Mouse (Mus musculus): Measurements from ENCODE around the gene Rpl18a. TPM values are rescaled to one million over a fixed set of nuclear protein-coding genes. Genes with fewer than 3 reads are reported as not detected.

The Rpl18a gene
- total RNA-seq, 2 experiments from 2014 or later, result 1,266 to 1,294 TPM

DNA sequence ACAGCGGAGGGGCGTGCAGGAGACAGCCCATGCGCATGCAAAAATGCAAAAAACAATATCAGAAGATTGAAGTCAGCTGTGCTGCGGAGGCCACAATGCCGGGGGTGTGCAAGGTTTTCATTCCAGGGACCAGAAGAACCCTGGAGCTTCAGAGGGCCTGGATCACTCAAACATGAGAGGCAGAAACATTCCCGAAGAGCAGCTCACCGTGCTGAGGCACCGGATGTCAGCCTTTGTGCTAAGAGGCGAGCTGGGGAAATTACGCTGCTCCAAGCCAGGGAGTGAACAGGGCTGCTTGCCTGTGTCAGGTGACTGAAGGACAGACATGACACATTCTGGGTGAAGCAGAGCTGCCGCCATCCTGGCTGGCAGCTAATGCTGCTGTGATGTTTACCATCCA is 16.7 kb downstream of the Rpl18a start:
- DNase-seq, result no peak

DNA sequence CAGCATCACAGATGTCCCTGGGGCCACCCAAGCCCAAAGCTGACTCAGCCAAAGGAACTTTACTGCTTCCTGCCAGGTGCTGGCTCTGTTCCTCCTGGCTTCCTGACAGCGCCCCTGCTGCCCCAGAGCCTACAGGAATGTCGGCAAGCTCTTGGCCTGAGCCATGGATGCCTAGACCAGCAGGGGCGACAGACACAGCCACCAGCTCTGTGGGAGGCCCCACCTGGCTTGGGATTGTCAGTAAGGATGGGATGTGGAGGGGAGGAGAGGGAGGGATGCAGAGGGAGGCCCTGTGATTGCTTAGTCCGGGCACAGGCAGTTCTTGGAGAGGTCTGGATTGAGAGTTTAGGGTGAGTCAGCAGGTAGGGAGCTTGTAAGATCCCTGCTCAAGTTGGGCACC is 17.1 kb downstream of the Rpl18a start:
- peak; percentile 73 for DNase-seq

DNA sequence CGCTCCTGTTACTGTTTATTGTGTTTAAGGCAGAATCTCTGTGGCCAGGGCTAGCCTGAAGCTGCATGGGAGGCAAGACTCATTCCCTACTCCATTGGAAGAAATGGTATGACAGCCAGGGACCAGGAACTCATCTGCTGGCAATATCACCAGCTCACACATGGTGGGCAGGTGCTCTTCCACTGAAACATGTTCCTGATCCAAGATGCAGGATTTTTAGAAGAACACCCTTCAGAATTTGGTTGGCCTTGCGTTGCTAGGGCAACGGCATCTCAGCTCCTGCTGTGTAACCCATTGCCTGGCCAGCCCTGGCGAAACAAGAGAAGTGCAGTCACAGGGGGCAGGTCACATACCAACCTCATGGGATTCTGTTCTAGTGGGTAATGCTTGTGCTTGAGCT is 17.7 kb downstream of the Rpl18a start:
- DNase-seq, result no peak

DNA sequence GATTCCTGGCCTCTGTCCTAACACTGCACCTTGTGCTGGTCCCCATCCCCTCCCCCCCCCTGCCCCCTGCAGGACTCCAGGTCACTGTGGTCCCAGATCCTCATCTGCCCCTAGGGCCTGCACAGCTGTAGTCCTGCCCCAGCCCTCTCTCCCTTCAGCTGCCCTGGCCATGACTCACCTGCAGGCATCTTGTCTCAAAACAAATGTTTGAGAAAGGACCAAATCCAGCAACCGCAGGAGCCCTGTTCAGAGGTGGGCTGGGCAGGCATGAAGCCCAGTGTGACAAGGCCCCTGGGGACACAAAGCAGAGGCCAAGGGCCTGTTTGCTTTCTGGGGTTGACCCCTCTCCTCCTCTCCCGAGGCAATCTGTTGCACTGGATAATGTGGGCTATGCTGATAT is 19.0 kb downstream of the Rpl18a start:
- DNase-seq, result no peak

DNA sequence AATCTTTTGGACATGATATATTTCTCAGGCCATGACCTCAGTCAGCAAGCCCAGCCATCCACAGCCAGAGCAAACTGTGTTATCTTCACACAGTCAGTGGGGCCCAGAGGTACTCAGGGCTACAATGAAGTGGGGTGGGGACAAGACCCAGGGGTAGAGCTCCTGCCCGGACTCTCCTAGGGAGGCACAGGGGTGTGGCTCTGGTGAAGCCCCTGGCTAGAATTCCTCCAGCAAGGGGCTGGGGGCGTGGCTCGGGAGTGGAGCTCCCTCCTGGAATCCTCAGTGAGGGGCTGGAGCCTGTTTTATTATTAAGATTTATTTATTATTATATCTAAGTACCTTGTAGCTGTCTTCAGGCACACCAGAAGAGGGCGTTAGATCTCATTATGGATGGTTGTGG is 20.8 kb downstream of the Rpl18a start:
- no peak for DNase-seq

DNA sequence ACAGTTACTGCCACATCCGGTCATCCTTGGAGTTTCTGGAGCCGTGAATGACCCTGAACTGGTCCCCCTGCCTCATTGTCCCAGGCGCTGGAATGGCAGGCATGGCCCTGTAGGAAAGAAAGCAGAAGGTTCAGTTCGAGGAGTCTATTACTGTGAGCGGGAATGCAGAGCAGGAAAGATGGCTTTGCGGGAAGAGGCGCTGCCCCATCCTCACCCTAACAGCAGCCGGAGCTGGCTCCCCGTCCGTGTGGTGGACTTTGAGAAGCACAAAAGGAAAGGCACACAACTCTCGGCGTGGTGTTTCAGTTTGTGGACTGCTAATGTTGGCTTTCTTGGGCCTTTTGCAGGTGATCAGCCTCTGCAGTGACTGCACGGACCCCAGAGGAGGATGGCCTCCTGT is 22.8 kb downstream of the Rpl18a start:
- DNase-seq, result no peak

DNA sequence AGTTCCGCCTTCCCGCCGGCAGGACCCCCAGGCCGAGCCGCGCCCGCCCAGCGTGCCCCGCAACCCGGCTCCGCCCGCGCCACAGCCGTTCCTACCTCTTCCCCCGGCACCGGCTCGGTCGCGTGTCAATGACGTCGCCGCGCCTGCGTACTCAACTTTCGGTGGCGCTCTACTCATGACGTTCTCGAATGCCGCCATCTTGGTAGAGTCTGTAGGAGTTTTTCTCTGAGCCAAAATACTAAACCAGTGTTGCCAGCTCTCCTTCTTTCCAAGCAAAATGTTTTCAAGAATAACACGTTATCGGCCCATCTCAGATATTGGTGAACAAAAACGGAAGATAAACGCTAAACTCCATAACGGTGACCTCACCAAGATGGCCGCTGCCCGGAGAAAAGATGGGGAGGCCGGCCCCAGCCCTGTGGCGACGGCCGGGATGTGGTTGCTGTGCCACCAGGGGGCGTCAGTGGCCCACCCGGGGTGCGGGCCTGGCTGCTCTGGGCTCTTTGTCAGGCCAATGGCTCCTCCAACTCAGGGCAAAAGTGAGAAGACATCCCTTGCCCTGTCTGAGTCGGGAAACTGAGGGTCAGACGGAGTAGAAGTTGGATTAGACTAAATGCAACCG is 23.7 kb downstream of the Rpl18a start, which contains the start of gene Ccdc124:
TSS of gene Ccdc124 (minus strand) at position 572 of the 622 bp plus-strand sequence.
- DNase-seq, result peak; percentile 97

DNA sequence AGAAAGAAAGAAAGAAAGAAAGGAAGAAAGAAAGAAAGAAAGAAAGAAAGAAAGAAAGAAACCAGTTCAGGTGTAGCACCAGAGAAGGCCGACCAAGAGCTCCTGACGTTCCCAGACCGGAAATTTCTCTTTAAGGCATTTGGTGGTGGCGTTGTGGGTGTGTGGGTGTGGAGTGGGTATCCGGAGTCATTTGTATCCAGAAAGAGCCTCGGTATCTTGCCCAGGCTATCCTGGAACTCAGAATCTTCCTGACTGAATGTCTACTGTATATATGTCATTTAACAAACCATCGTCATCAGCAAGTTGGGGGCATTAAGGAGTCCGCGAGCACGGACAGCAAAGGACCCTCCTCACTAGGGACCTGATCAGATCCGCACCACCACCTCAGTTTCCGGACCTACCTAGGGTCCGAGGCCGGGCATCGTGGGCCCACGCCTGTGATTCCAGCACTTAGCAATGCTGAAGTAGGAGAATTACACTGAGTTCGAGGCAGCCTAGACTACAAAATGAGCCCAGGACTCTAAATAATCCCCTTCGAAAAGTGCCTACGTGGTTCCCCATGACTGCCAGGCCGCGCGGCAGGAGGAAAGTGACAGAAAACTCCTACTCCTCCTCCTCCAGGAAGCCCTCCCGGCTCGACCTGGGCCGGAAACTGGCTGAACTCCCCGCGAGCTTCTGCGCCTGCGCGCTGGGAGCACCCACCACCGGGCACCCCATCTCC is 24.4 kb downstream of the Rpl18a start:
- DNase-seq, result no peak

DNA sequence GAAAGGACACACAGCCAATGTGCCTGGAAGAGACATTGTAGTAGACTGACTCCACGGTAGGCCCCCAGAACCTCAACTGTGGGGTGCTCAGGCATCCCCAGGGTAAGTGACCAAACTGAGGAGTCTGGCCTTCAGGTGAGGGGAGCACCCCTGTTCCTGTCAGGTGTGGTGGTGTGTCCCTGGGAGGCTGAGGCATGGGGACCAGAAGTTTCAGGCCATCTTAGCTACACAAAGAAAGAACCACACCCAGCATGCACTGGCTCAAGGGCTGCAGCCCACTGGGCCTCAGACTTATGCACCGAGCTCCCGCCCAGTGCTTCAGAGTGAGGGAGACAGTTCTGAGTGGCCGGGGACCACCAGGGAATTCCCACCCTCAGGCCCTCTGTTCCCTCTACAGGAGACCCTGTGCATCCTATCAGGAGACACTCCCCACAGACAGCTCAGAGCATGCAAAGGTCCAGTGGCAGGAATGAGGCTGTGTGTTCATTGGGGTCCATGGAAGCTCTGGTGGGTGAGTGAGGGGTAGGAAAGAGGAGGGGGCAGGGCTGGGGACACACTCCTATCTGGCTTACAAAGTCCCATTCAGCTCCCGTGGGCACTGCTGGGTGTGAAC is 25.9 kb downstream of the Rpl18a start:
- DNase-seq, result no peak

DNA sequence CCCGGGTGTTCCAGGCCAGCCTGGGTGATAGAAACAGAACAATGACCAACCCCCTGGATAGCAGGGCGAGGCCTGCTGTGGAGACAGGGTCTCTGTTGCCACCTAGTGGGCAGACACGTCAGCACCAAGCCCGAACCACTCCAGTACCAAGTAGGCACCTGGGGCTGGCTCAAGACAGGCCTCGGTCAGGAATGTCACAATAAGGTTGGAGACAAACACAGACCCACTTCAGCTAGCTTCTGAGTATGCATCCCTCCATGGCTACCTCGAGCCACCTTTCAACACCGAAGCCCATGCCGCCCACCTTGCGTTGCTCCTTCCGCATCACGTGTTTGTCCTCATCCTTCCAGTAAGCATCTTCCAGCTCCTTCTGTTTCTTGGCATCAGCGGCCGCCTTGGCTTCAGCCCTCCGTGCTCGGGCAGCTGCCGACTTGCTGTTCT is 27.6 kb downstream of the Rpl18a start:
- peak; percentile 85 for DNase-seq

DNA sequence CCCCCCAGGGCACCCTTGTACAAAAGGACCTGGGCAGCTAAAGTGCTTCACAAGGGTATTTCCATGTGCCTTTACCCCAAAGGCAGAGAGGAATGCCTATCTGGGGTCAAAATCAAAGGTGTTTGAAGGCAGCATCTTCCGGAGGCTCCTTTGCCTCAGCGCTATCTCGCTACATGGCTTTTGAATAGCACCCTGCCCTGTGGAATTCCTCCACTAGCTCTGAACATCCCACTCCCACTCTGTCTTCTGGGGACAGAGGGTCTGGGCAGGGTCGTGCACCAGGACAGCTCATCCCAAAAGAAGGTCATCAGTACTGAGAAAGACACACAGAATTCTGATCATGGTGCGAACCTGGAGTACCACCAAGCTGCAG is 28.0 kb downstream of the Rpl18a start:
- no peak for DNase-seq

DNA sequence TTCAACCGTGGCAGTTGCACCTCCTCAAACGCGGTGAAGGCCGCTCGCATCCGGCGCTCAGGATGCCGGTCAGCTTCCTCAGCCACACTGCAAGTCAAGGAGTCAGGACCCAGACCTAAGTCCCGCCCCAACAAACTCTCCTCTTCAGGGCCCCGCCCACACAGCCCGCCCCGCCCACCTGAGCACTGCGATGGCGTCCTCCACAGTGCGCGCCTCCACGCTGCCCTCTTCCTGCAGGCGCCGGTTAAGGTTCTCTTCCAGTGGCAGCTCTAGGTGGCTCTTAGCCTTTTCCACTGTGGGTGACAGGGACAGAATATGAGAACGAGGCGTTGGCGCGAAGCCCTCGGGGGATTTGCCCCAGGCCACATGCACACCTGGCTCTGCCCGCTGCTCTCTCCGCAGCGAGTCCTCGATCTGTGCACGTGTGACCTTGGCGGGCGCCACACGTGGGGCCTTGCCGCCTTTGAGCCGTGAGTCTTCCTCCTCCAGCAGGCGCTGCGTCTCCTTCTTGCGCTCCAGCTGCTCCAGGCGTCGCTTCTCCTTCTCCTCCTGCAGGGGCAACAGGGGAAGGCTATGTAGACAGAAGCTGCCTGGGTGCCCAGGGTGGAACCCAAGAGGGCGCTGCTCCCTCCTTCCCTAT is 28.5 kb downstream of the Rpl18a start:
- DNase-seq, result no peak

DNA sequence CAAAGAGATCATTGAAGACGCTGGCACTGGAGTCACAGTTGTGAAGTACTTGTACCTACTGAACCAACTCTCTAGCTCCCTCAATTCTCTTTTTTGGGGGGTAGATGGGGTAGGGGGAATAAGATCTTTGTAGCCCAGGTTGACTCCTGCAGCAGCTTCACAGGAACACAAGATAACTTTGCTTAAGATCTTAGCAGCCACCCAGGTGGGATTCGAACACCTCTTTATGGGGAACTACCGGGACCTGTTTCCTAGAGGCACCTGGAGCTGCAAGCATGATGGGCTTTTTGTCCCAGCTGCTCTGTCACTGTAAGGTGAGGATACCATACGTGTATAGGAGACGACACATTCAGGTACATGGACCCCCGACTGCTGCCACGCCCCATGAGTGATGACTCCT is 30.6 kb downstream of the Rpl18a start:
- no peak for DNase-seq

DNA sequence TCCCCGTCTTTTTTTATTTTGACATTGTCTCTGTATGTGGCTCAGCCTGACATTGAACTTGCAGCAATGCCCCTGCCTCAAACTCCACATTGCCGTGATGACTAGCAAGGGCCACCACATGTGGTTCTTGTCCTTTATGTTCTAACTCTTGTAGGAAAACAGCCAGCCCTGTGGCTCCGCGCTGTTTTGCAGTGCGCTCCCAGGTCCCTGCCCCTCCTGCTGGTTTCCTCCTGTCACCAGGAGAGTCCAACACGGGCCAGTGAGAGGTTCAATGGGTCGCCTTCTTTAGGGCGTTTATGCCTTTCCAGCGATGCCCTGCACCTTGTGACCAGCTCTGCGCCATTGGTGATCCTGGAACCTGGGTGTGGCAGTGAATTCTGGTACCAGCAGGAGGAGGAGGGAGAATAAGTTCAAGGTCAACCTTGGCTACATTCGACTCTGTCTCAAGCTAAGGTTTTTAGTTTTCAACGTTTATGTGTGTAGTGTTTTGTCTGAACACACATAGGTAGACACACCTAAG is 31.2 kb downstream of the Rpl18a start:
- no peak for DNase-seq

DNA sequence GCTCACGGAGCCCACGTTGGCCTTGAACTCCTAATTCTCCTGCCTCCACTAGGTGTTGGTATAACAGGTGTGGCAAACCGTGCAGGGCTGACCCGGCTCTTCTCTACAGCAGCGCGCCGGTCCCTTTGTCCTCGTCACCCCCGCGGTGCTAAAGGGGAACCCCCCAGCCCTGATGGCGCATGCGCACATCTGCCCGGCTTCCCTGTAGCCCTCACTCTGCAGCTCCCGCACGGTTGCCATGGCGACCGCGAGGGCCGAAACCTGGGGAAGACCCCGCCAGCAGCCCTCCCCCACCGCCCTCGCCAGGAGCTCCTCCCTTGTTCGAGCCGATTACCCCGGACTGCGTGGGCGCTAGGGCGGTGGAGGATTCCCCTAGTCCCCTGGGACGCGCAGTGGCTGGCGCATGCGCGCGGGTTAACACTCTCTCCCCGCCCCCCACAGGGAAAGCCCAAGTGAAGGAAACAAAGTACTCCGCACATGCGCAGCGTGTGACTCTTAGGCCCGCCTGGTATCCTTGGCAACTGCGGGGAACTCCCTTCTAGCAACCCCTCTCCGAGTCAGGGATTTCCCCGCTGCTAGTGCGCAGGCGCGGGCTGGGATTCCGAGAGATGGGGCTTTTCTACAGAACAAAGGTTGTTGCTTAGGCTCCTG is 31.7 kb downstream of the Rpl18a start:
- peak; percentile 99 for DNase-seq

DNA sequence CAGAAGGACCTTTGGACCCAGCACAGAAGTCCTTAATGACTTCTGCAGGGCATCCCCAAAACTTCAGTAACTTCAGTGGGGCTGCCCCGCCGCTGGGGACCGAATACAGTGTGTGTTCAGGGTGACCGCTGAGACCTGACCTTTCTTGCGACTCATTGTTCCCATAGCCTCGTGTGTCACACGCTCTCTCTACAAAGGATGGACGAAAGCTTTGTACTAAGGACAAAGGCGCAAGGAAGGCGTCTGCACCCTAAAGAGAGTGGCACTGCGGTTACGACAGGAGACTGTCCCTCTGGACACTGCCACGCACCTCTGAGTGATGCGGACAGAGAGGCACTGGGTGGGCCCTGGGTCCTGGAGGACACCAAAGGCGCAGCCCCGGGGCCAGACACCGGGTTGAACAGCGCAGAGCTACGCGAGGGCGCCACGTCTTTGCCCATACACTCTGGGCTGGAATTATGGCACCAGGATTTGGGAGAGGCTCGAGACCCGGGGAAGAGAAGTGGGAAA is 32.4 kb downstream of the Rpl18a start:
- peak; percentile 38 for DNase-seq

DNA sequence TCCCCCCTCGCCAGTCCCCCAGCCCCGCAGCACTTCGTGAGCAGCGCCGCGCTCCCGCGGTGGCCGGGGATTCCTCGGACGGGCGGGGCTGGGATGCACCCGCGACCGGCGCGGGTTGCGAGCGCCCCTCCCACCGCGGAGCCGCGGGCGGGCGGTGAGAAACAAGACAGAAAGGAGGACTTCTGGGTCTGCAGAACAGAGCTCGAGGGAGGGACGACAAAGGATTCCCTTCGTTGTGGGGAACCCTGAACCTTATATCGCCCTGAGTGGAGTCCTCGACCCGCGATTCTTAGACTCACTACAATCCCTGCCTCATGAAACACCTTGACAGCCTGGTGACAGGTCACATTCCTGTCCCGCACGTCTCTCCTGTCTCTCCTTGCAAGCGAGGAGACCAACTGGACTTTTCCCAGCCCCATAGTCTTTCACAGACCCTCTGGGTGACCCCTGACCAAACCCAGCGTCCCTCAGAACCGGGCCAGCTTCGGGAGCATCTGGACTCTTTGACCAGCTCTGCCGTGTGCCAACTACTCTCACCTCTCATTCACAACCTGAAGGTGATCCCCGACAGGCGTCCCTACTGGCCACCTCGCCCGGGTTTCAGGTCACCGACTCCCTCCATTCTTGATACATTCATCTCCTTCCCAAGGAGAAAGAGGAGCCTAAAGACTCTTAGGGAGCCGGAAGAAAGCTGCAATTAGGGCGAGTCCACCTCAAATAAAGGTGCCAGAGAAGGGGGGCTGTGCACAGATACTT is 33.1 kb downstream of the Rpl18a start:
- peak; percentile 40 for DNase-seq

DNA sequence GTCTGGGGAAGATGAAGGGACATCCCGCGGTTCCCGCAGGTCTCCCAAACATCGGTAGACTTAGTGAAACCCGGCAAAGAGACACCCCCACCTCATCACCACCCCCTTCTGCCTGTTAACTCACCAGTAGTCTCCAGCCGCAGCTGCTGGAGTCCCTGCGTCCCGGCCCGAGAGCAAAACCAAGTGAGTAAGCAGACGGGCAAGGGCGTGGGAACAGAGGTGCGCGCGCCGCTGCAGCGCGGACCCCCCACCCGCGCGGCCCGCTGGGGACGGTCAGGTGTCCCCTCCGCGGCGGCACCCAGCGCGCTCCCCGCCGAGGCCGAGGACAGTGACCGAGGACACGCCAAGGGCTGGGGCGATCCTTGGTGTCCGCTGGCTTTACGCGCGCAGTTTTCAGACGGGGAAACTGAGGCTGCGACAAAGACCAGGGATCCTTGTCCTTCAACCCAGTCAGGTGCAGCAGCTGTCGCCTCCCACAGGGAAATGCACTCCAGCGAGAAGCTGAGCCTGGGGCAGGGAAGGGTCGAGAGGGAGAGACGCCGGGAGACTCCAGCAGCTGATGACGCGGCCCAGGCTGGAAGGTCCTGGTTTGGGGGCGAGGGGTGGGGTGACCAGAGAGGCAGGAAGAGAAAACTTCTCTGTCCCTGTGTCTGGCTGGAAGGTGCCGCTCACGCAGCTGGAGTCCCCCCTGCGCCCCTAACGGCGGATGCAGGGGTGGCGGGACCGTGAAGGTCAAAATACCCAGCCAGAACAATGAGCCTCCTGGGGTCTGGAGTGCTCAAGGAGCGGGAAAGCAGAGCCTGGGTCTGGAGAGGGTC is 34.2 kb downstream of the Rpl18a start, which contains the start of gene Kcnn1:
TSS of gene Kcnn1 (minus strand) at position 435 of the 818 bp plus-strand sequence.
- peak; percentile 48 for DNase-seq

DNA sequence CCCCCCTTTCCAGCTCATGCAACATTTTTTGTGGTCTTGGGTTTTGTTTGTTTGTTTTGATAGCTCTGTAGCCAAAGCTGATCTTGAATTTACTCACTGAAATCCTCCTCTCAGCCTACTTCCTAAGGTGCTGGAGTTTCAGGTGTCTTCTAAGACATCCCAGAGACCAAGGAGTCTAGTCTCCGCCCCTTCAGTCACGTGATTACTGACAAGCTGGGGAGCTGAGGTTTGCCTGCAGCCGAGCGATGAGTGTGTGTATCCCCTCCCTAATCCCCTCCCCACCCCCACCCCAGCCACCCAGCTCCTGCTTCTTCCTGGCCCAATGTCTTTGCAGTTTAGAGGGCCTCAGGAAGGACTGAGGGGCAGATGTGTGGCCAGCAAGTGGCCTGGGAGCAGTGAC is 39.7 kb downstream of the Rpl18a start:
- DNase-seq, result no peak

DNA sequence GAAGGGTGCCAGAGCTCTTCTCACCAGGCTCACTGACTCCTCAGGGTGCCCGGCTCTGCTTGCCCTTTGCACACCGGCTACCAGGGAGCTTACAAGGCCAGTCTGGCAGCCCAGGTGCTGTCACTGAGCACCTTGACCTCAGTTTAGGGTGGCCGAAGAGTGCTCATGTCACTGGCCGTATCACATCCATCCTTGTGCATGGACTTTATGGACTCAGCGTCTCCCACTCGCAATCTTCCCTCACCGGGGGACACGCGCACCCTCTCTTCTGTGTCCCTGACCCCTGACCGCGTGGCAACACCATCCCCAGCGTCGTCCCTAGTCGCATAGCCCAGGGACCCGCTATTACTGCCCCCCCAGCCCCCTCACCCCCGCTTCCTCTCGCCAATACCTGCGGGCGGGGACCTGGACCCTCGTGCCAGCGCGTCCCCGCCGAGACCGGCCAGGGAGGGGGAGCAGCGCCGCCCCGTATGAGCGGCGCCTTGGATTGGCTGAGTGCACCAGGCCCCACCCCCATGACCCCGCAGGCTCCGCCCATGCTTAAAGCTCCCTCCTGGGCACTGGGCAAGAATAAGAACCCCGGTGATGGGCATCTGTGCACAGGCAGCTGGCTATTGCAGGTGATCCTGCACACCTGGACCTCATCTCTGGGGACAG is 40.5 kb downstream of the Rpl18a start:
- DNase-seq, result peak; percentile 72
